Mouse (Mus musculus) gastrocnemius, postnatal 4 days (tissue): ENCODE data around the gene Syn1. TPM values are rescaled to one million over a fixed set of nuclear protein-coding genes. Genes with fewer than 3 reads are reported as not detected.
A peak's percentile ranks its signal among the peaks of the same experiment; 100 is the strongest.

ENCODE experiments used
- DNase-seq, 2 experiments: peaks; one replicate each; pipeline ENCODE4 v3.0.0; 2021 to 2022; ENCODE audit warnings: low spot score in 2 of 2, mixed read lengths in 2 of 2
- microRNA-seq: library from miRNA; unstranded; fragments of <30 nt; microRNA quantifications from one replicate; pipeline ENCODE4 v1.2.0, GENCODE M21; 2021
- total RNA-seq, 2 experiments: library from RNA; stranded (reverse); gene quantifications; 2 replicates each; pipeline ENCODE4 v1.2.3; 2021

The Syn1 gene
- total RNA-seq, 2 experiments from 2014 or later: 0.13 to 0.29 TPM

GRCm38 (mm10) chrX:20863161-20864101, 57.4 kb downstream of the Syn1 start:
- DNase-seq: no peak

GRCm38 (mm10) chrX:20862105-20863065, 58.4 kb downstream of the Syn1 start:
- peak in 1 of 2 experiments; percentile 13 for DNase-seq

- no peak for DNase-seq
These were observed 59.2 kb downstream of the Syn1 start for GRCm38 (mm10) chrX:20861453-20862104.

- no peak for DNase-seq
These were observed 67.0 kb downstream of the Syn1 start for GRCm38 (mm10) chrX:20853794-20854193.

- DNase-seq: peak; percentile 62 to 79
These were observed 72.4 kb downstream of the Syn1 start for GRCm38 (mm10) chrX:20848256-20848984.

GRCm38 (mm10) chrX:20847816-20848215, 73.0 kb downstream of the Syn1 start:
- no peak for DNase-seq

GRCm38 (mm10) chrX:20847232-20847631, 73.6 kb downstream of the Syn1 start:
- DNase-seq: no peak

GRCm38 (mm10) chrX:20828934-20829333, 91.9 kb downstream of the Syn1 start:
- DNase-seq: peak; percentile 32 to 45

GRCm38 (mm10) chrX:20819708-20820426, 100.9 kb downstream of the Syn1 start:
- peak in 1 of 2 experiments; percentile 53 for DNase-seq

GRCm38 (mm10) chrX:20819204-20819628, 101.6 kb downstream of the Syn1 start:
- DNase-seq: peak; percentile 75 to 85

- DNase-seq: no peak
These were observed 103.8 kb downstream of the Syn1 start for GRCm38 (mm10) chrX:20816974-20817373.

Small RNAs within 50 kb of the gene (microRNA-seq; reads per million reads assigned to microRNA genes)
- gene Gm24824: not detected
- gene Mir5617: not detected

Other genes starting within 250 kb of the Syn1 start
- gene Cdk16, start 233.1 kb downstream of the Syn1 start, total RNA-seq: 100 to 1,000 TPM; 144 to 145 TPM
- gene Usp11, start 217.1 kb downstream of the Syn1 start, total RNA-seq: 10 to 100 TPM; 19.6 to 23.3 TPM
- gene Araf, start 123.2 kb downstream of the Syn1 start, total RNA-seq: 10 to 100 TPM; 86.6 to 92.4 TPM
- gene Timp1, start 50.8 kb downstream of the Syn1 start, total RNA-seq: 10 to 100 TPM in 1 of 2 experiments, 1 to 10 TPM in 1; 8.4 to 13.7 TPM
- 10 to 100 TPM; 10.3 to 10.5 TPM for gene Cfp, start 10.6 kb upstream of the Syn1 start, total RNA-seq
- 10 to 100 TPM; 12.2 to 12.7 TPM for gene Elk1, start 29.6 kb upstream of the Syn1 start, total RNA-seq
- gene Uxt, start 41.0 kb upstream of the Syn1 start, total RNA-seq: 10 to 100 TPM; 22.5 to 24.8 TPM
- gene Zfp182, start 141.3 kb upstream of the Syn1 start, total RNA-seq: 1 to 10 TPM; 5.4 to 7.4 TPM
- not detected for gene Spaca5, start 147.4 kb upstream of the Syn1 start, total RNA-seq
- gene Zfp300, start 168.5 kb upstream of the Syn1 start, total RNA-seq: 1 to 10 TPM; 1.2 to 1.5 TPM
- gene Ssxa1, start 194.8 kb upstream of the Syn1 start, total RNA-seq: not detected